Mouse (Mus musculus): ENCODE results near the gene Clec16a. TPM values are rescaled to one million over a fixed set of nuclear protein-coding genes. Genes with fewer than 3 reads are reported as not detected.

Gene Clec16a
- 65.7 and 70.2 TPM in 2 replicates for polyA plus RNA-seq (2015; fragmentation: Nextera tagmentation; extraction: Ambion mirVana)

- peaks cover 51% of the 10 kb centered on the region for H3K4me1 ChIP-seq (replicated peaks)
Measured at GRCm38 (mm10) chr16:10544995-10545622, at the start of gene Clec16a. Clec16a (plus strand) TSS chr16:10545339.

GRCm38 (mm10) chr16:10495824-10496298 lies 49.3 kb upstream of the Clec16a start:
- Histone ChIP-seq H3K4me1 (replicated peaks) (no peaks in the 10 kb centered on the region), H3K9me3 (no peaks in the 10 kb centered on the region), H3K27ac (no peak overlapping the region), H3K4me2 (replicated peaks) (no peak overlapping the region), H3K4me3 (replicated peaks) (no peak overlapping the region), H3K36me3 (no peaks in the 10 kb centered on the region), H3K27me3 (no peaks in the 10 kb centered on the region), H3K9ac (replicated peaks) (no peak overlapping the region)
- WGBS, result 66% methylated on average over 2 of the region's 2 CpGs
- no peak for ATAC-seq

More at GRCm38 (mm10) chr16:10544995-10545622, at the start of gene Clec16a:
- Histone ChIP-seq H3K27me3 (no peaks in the 10 kb centered on the region), H3K9me3 (no peaks in the 10 kb centered on the region), H3K36me3 (no peaks in the 10 kb centered on the region), H3K4me2 (replicated peaks) (peak within 1 kb of the TSS; percentile 69), H3K4me3 (replicated peaks) (peak within 1 kb of the TSS; percentile 79), H3K27ac (no peak within 1 kb of the TSS), H3K9ac (replicated peaks) (peak within 1 kb of the TSS; percentile 89)
- ATAC-seq, result peak; percentile 93
- under 1% methylated on average over 58 of the region's 58 CpGs for WGBS

- ATAC-seq, result no peak
- H3K27me3 ChIP-seq, result no peaks in the 10 kb centered on the region
- no peak overlapping the region for H3K4me3 ChIP-seq (replicated peaks)
- H3K4me1 ChIP-seq (replicated peaks), result no peaks in the 10 kb centered on the region
- no peaks in the 10 kb centered on the region for H3K9me3 ChIP-seq
- H3K9ac ChIP-seq (replicated peaks), result no peak overlapping the region
- no peak overlapping the region for H3K27ac ChIP-seq
- H3K4me2 ChIP-seq (replicated peaks), result no peak overlapping the region
- WGBS, result 73% methylated on average over 5 of the region's 5 CpGs
- no peaks in the 10 kb centered on the region for H3K36me3 ChIP-seq
Measured at GRCm38 (mm10) chr16:10498096-10498602, 47.0 kb upstream of the Clec16a start.

- ATAC-seq, result no peak
- Histone ChIP-seq H3K9ac (replicated peaks) (no peak overlapping the region), H3K36me3 (no peaks in the 10 kb centered on the region), H3K27ac (no peak overlapping the region), H3K27me3 (no peaks in the 10 kb centered on the region), H3K4me3 (replicated peaks) (no peak overlapping the region), H3K9me3 (no peaks in the 10 kb centered on the region), H3K4me2 (replicated peaks) (no peak overlapping the region), H3K4me1 (replicated peaks) (no peaks in the 10 kb centered on the region)
- whole genome bisulfite sequencing, result 60% methylated on average over 1 of the region's 1 CpGs
Measured at GRCm38 (mm10) chr16:10499122-10499521, 46.0 kb upstream of the Clec16a start.

GRCm38 (mm10) chr16:10501865-10502264 lies 43.3 kb upstream of the Clec16a start:
- no peak overlapping the region for H3K4me3 ChIP-seq (replicated peaks)
- H3K27ac ChIP-seq, result no peak overlapping the region
- H3K4me2 ChIP-seq (replicated peaks), result no peak overlapping the region
- no peaks in the 10 kb centered on the region for H3K4me1 ChIP-seq (replicated peaks)
- H3K27me3 ChIP-seq, result no peaks in the 10 kb centered on the region
- no peaks in the 10 kb centered on the region for H3K36me3 ChIP-seq
- 18% methylated on average over 8 of the region's 8 CpGs for WGBS
- ATAC-seq, result no peak
- no peak overlapping the region for H3K9ac ChIP-seq (replicated peaks)
- no peaks in the 10 kb centered on the region for H3K9me3 ChIP-seq

GRCm38 (mm10) chr16:10503058-10503457 lies 42.1 kb upstream of the Clec16a start:
- H3K27ac ChIP-seq, result no peak overlapping the region
- no peak overlapping the region for H3K9ac ChIP-seq (replicated peaks)
- H3K9me3 ChIP-seq, result no peaks in the 10 kb centered on the region
- no peak overlapping the region for H3K4me3 ChIP-seq (replicated peaks)
- no peak overlapping the region for H3K4me2 ChIP-seq (replicated peaks)
- no peaks in the 10 kb centered on the region for H3K27me3 ChIP-seq
- 71% methylated on average over 2 of the region's 2 CpGs for WGBS
- H3K36me3 ChIP-seq, result no peaks in the 10 kb centered on the region
- ATAC-seq, result no peak
- H3K4me1 ChIP-seq (replicated peaks), result no peaks in the 10 kb centered on the region

- no peak overlapping the region for H3K4me3 ChIP-seq (replicated peaks)
- no peak overlapping the region for H3K9ac ChIP-seq (replicated peaks)
- no peak for ATAC-seq
- H3K27me3 ChIP-seq, result no peaks in the 10 kb centered on the region
- no peaks in the 10 kb centered on the region for H3K9me3 ChIP-seq
- H3K4me2 ChIP-seq (replicated peaks), result no peak overlapping the region
- H3K27ac ChIP-seq, result no peak overlapping the region
- H3K4me1 ChIP-seq (replicated peaks), result no peaks in the 10 kb centered on the region
- 48% methylated on average over 4 of the region's 4 CpGs for WGBS
- H3K36me3 ChIP-seq, result no peaks in the 10 kb centered on the region
Measured at GRCm38 (mm10) chr16:10507445-10507844, 37.7 kb upstream of the Clec16a start.

GRCm38 (mm10) chr16:10508691-10509090 lies 36.4 kb upstream of the Clec16a start:
- H3K9ac ChIP-seq (replicated peaks), result no peak overlapping the region
- H3K9me3 ChIP-seq, result no peaks in the 10 kb centered on the region
- H3K36me3 ChIP-seq, result no peaks in the 10 kb centered on the region
- no peak overlapping the region for H3K27ac ChIP-seq
- H3K4me3 ChIP-seq (replicated peaks), result no peak overlapping the region
- no peak for ATAC-seq
- H3K4me2 ChIP-seq (replicated peaks), result no peak overlapping the region
- no peaks in the 10 kb centered on the region for H3K4me1 ChIP-seq (replicated peaks)
- H3K27me3 ChIP-seq, result no peaks in the 10 kb centered on the region
- WGBS, result 74% methylated on average over 6 of the region's 6 CpGs

- Histone ChIP-seq H3K27me3 (no peaks in the 10 kb centered on the region), H3K4me1 (replicated peaks) (no peaks in the 10 kb centered on the region), H3K4me3 (replicated peaks) (no peak overlapping the region), H3K36me3 (no peaks in the 10 kb centered on the region), H3K4me2 (replicated peaks) (no peak overlapping the region), H3K9me3 (no peaks in the 10 kb centered on the region), H3K27ac (no peak overlapping the region), H3K9ac (replicated peaks) (no peak overlapping the region)
- 67% methylated on average over 14 of the region's 14 CpGs for WGBS
- ATAC-seq, result no peak
Measured at GRCm38 (mm10) chr16:10510477-10511133, 34.5 kb upstream of the Clec16a start.

- no peaks in the 10 kb centered on the region for H3K27me3 ChIP-seq
- H3K4me3 ChIP-seq (replicated peaks), result no peak overlapping the region
- H3K27ac ChIP-seq, result no peak overlapping the region
- no peaks in the 10 kb centered on the region for H3K4me1 ChIP-seq (replicated peaks)
- WGBS, result 89% methylated on average over 12 of the region's 12 CpGs
- no peaks in the 10 kb centered on the region for H3K36me3 ChIP-seq
- H3K4me2 ChIP-seq (replicated peaks), result no peak overlapping the region
- no peak overlapping the region for H3K9ac ChIP-seq (replicated peaks)
- no peak for ATAC-seq
- H3K9me3 ChIP-seq, result no peaks in the 10 kb centered on the region
Measured at GRCm38 (mm10) chr16:10511134-10511520, 34.0 kb upstream of the Clec16a start.

GRCm38 (mm10) chr16:10515953-10516572 lies 29.1 kb upstream of the Clec16a start:
- H3K27ac ChIP-seq, result no peak overlapping the region
- H3K9ac ChIP-seq (replicated peaks), result no peak overlapping the region
- no peaks in the 10 kb centered on the region for H3K9me3 ChIP-seq
- H3K4me1 ChIP-seq (replicated peaks), result no peaks in the 10 kb centered on the region
- 91% methylated on average over 12 of the region's 12 CpGs for WGBS
- H3K4me3 ChIP-seq (replicated peaks), result no peak overlapping the region
- H3K4me2 ChIP-seq (replicated peaks), result no peak overlapping the region
- no peaks in the 10 kb centered on the region for H3K36me3 ChIP-seq
- H3K27me3 ChIP-seq, result no peaks in the 10 kb centered on the region
- no peak for ATAC-seq

- Histone ChIP-seq H3K4me1 (replicated peaks) (no peaks in the 10 kb centered on the region), H3K9me3 (no peaks in the 10 kb centered on the region), H3K9ac (replicated peaks) (no peak overlapping the region), H3K4me2 (replicated peaks) (no peak overlapping the region), H3K27me3 (no peaks in the 10 kb centered on the region), H3K27ac (no peak overlapping the region), H3K36me3 (no peaks in the 10 kb centered on the region), H3K4me3 (replicated peaks) (no peak overlapping the region)
- no peak for ATAC-seq
- 62% methylated on average over 5 of the region's 5 CpGs for WGBS
Measured at GRCm38 (mm10) chr16:10518030-10518429, 27.1 kb upstream of the Clec16a start.
